Mouse (Mus musculus): ENCODE measurements at regions not wholly inside any gene's neighbourhood (a gene's known extent, or its start where the extent isn't known, plus 50 kb on each side); places are given as distances from the start of the nearest gene placed in this dataset.

- TF ChIP-seq CTCF (IDR thresholded peaks at IDR 0.05; ENCODE audit: low read depth) (no peak), EP300 (IDR thresholded peaks at IDR 0.05; ENCODE audit: low read depth) (no peak)
Observed at GRCm38 (mm10) chr12:12581271-12582186, 319.6 kb downstream of the Fam49a start.
